Mouse (Mus musculus): ENCODE measurements around the gene Flt3l. TPM values are rescaled to one million over a fixed set of nuclear protein-coding genes. Genes with fewer than 3 reads are reported as not detected.

Flt3l gene
- polyA plus RNA-seq, 1 experiment from 2014 or later = 2.5 TPM

DNA sequence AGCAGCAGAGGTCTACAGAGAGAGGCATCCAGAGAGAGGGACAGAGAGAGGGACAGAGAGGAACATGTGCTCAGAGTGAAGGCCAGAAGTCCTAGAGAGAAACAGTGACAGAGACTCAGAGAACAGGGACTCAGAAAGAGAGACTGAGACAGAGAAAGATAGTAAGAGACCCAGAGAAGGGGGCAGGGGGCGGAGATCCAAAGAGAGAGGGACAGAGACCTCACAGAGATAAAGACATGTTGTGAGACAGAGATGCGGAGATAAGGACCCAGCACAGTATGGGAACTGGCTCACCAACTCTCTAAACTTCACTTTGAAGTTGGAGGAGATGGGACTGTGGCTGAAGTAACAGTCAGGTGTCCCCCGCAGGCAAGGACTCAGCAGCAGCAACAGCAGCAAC is 862 bp downstream of the Flt3l start:
- peaks cover 11% of the 10 kb centered on the region for H3K4me1 ChIP-seq (ENCODE audit: control insufficient read depth, insufficient read depth, low read length)
- peak overlapping the region; percentile 71 for H3K4me3 ChIP-seq (ENCODE audit: low read depth, low read length)
- WGBS (ENCODE audit: insufficient replicate concordance) = 68% methylated on average over 3 of the region's 3 CpGs
- H3K9ac ChIP-seq (ENCODE audit: low read depth, low read length) = peak overlapping the region; percentile 80
- peak overlapping the region; percentile 77 for H3K27ac ChIP-seq (ENCODE audit: low read depth, low read length)
- no peak for ATAC-seq (replicated peaks; ENCODE audit: insufficient number of reproducible peaks, low FRiP score, low TSS enrichment)
- H3K9me3 ChIP-seq (replicated peaks; ENCODE audit: control insufficient read depth, low read length) = no peaks in the 10 kb centered on the region
- peak overlapping the region; percentile 88 for H3K4me2 ChIP-seq
- no peaks in the 10 kb centered on the region for H3K36me3 ChIP-seq (ENCODE audit: control insufficient read depth, insufficient read depth, low read length)
- H3K27me3 ChIP-seq (ENCODE audit: control insufficient read depth, insufficient read depth, low read length) = peaks cover 4% of the 10 kb centered on the region; the same call in 1 of the 2 replicates

DNA sequence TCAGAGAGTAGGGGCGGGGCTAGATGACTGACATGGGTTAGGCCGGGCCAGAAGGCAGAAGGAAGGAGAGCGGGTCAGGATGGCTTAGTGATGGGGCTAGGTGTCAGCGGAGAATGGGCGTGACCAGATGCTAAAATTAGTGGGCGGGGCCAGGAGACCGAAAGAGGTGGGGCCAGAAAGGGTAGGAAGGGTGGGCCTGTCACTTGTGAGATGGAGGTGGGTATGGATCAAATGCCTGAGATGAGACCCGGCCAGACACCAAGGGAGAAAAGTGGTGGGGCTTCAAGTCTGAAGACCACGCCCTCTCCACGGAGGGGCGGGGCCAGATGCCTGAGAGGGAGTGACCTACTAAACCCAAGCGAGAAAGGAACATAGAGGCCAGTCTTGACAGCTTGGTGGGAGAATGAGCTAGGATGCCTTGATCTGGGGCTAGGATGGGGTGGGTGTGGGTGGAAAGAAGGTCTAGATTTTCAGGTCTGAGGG is 1.6 kb downstream of the Flt3l start:
- Histone ChIP-seq H3K4me2 (peak overlapping the region; percentile 88), H3K4me1 (ENCODE audit: control insufficient read depth, insufficient read depth, low read length) (peaks cover 14% of the 10 kb centered on the region), H3K9ac (ENCODE audit: low read depth, low read length) (no peak overlapping the region), H3K9me3 (replicated peaks; ENCODE audit: control insufficient read depth, low read length) (no peaks in the 10 kb centered on the region), H3K27ac (ENCODE audit: low read depth, low read length) (peak overlapping the region; percentile 77; the same call in 1 of the 2 replicates), H3K27me3 (ENCODE audit: control insufficient read depth, insufficient read depth, low read length) (peaks cover 4% of the 10 kb centered on the region; the same call in 1 of the 2 replicates), H3K36me3 (ENCODE audit: control insufficient read depth, insufficient read depth, low read length) (no peaks in the 10 kb centered on the region), H3K4me3 (ENCODE audit: low read depth, low read length) (no peak overlapping the region)
- ATAC-seq (replicated peaks; ENCODE audit: insufficient number of reproducible peaks, low FRiP score, low TSS enrichment) = peak; percentile 32
- 7% methylated on average over 12 of the region's 12 CpGs for WGBS (ENCODE audit: insufficient replicate concordance)

DNA sequence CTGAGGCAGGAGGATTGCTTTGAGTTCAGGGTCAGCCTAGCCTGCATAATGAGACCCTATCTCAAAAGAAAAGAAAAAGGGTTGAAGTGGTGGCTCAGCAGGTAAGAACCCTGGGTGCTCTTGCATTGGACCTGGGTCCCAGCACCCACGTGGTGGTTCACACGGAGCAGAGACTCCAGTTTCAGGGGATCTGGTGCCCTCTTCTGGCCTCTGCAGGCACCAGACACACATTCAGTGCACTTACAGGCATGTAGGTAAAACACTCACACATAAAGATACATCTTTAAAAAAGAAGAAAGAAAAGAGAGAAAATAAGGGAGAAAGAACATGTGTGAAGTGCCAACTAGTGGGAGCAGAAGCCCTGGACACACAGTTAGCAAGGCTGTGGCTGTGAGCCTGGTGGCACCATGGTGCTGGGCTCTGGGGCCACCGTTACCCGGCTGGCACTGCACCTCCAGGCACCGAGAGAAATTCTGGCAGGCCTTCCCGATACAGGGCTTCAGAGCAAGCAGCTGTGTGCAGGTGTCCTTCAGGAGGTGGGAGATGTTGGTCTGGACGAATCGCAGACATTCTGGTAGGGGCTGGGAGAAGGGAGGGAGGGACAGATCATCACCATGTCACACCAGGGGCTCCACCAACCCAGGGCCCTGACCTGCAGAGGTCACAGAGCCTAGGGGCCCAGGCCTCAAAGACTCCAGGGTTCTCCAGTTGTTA is 2.6 kb downstream of the Flt3l start:
- H3K9ac ChIP-seq (ENCODE audit: low read depth, low read length) = no peak overlapping the region
- H3K4me3 ChIP-seq (ENCODE audit: low read depth, low read length) = no peak overlapping the region
- H3K27me3 ChIP-seq (ENCODE audit: control insufficient read depth, insufficient read depth, low read length) = peaks cover 4% of the 10 kb centered on the region; the same call in 1 of the 2 replicates
- peaks cover 14% of the 10 kb centered on the region for H3K4me1 ChIP-seq (ENCODE audit: control insufficient read depth, insufficient read depth, low read length)
- H3K9me3 ChIP-seq (replicated peaks; ENCODE audit: control insufficient read depth, low read length) = no peaks in the 10 kb centered on the region
- no peaks in the 10 kb centered on the region for H3K36me3 ChIP-seq (ENCODE audit: control insufficient read depth, insufficient read depth, low read length)
- H3K4me2 ChIP-seq = no peak overlapping the region
- H3K27ac ChIP-seq (ENCODE audit: low read depth, low read length) = no peak overlapping the region
- ATAC-seq (replicated peaks; ENCODE audit: insufficient number of reproducible peaks, low FRiP score, low TSS enrichment) = no peak
- 77% methylated on average over 8 of the region's 8 CpGs for WGBS (ENCODE audit: insufficient replicate concordance)

DNA sequence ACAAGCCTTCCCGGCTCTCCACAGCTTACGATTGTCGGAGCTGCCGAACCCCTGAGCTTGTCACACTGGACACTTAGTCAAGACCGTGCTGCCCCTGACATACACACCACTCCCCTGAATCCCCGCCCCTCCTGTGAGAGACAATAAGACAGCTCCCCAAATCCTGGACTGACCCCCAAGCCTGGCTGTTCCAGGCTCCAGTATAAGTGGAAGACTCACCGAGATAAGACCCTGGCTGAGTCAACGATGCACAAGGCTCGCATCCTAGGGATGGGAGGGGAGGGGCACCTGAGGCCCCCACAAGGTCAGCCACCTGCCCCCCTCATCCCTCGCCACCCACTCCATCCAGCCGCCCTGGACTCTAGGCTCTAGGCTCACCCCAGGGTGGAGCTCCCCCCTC is 4.4 kb downstream of the Flt3l start:
- no peak overlapping the region for H3K4me2 ChIP-seq
- no peak for ATAC-seq (replicated peaks; ENCODE audit: insufficient number of reproducible peaks, low FRiP score, low TSS enrichment)
- peaks cover 4% of the 10 kb centered on the region; the same call in 1 of the 2 replicates for H3K27me3 ChIP-seq (ENCODE audit: control insufficient read depth, insufficient read depth, low read length)
- 62% methylated on average over 11 of the region's 11 CpGs for WGBS (ENCODE audit: insufficient replicate concordance)
- H3K27ac ChIP-seq (ENCODE audit: low read depth, low read length) = no peak overlapping the region
- no peaks in the 10 kb centered on the region for H3K9me3 ChIP-seq (replicated peaks; ENCODE audit: control insufficient read depth, low read length)
- H3K4me3 ChIP-seq (ENCODE audit: low read depth, low read length) = no peak overlapping the region
- H3K4me1 ChIP-seq (ENCODE audit: control insufficient read depth, insufficient read depth, low read length) = peaks cover 14% of the 10 kb centered on the region
- H3K36me3 ChIP-seq (ENCODE audit: control insufficient read depth, insufficient read depth, low read length) = peaks cover 5% of the 10 kb centered on the region
- 0 out of 2 replicates have a peak overlapping the region, but pooled peaks have one; percentile 10 for H3K9ac ChIP-seq (ENCODE audit: low read depth, low read length)

DNA sequence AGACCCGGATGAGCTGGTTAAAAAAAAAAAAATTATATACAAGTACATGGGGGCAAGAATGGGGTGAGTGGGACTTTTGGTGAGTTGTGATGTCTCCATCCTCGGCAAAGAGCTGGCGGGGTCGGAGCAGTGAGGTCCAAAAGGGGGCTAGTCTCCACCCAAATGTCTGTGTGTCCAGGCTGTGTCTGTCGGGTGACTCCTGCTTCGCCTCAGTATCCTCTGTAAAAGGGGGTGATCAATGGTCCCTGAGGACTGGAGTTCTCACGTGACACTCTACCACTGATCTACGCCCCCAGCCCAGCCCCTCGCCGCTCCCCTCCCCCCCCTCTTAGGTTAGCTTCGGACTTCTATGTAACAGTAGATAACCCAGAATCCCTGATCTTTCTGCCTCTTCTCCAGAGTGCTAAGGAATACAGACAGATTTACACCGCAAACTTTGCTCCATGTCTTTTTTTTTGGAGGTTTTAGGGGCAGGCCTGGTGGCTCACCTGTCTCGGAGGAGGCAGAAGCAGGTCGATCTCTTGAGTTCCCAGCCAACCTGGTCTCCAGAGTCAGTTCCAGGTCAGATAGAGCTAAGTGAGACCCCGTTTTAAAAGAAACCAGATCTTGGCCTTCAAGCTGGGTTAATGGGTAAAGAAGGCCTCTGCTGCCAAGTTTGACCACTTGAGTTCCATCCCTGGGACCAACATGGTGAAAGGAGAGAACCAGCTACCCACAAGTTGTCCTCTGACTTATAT is 6.3 kb downstream of the Flt3l start:
- H3K9ac ChIP-seq (ENCODE audit: low read depth, low read length) = peak overlapping the region; percentile 77
- WGBS (ENCODE audit: insufficient replicate concordance) = 49% methylated on average over 15 of the region's 15 CpGs
- no peaks in the 10 kb centered on the region for H3K27me3 ChIP-seq (ENCODE audit: control insufficient read depth, insufficient read depth, low read length)
- peaks cover 24% of the 10 kb centered on the region for H3K36me3 ChIP-seq (ENCODE audit: control insufficient read depth, insufficient read depth, low read length)
- ATAC-seq (replicated peaks; ENCODE audit: insufficient number of reproducible peaks, low FRiP score, low TSS enrichment) = no peak
- H3K4me1 ChIP-seq (ENCODE audit: control insufficient read depth, insufficient read depth, low read length) = peaks cover 22% of the 10 kb centered on the region
- no peaks in the 10 kb centered on the region for H3K9me3 ChIP-seq (replicated peaks; ENCODE audit: control insufficient read depth, low read length)
- peak overlapping the region; percentile 85; the same call in 1 of the 2 replicates for H3K27ac ChIP-seq (ENCODE audit: low read depth, low read length)
- peak overlapping the region; percentile 93 for H3K4me3 ChIP-seq (ENCODE audit: low read depth, low read length)
- H3K4me2 ChIP-seq = peak overlapping the region; percentile 83

DNA sequence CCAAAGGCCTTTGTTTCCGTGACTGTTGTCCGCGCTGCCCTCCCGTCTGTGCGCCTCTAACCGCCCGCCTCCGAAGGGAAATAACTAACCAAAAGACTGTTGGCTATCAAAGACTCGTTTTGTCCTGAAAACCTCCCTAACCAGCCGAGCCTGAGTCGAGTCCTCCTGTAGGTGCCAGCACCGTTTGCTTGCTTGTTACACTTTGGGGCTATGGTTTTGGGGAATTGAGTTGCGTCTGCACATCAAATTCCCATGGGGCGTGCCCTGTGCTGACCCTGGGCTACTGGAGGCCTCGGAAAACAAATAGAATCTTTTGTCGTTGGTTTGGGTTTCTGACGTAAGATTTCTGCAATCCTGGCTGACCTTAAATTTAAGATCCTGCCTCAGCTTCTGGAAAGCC is 6.9 kb downstream of the Flt3l start:
- Histone ChIP-seq H3K27ac (ENCODE audit: low read depth, low read length) (peak overlapping the region; percentile 85), H3K9ac (ENCODE audit: low read depth, low read length) (peak overlapping the region; percentile 77), H3K9me3 (replicated peaks; ENCODE audit: control insufficient read depth, low read length) (no peaks in the 10 kb centered on the region), H3K27me3 (ENCODE audit: control insufficient read depth, insufficient read depth, low read length) (no peaks in the 10 kb centered on the region), H3K36me3 (ENCODE audit: control insufficient read depth, insufficient read depth, low read length) (peaks cover 24% of the 10 kb centered on the region), H3K4me2 (peak overlapping the region; percentile 83), H3K4me3 (ENCODE audit: low read depth, low read length) (peak overlapping the region; percentile 93), H3K4me1 (ENCODE audit: control insufficient read depth, insufficient read depth, low read length) (peaks cover 25% of the 10 kb centered on the region)
- peak; percentile 15; the same call in 1 of the 2 replicates for ATAC-seq (replicated peaks; ENCODE audit: insufficient number of reproducible peaks, low FRiP score, low TSS enrichment)
- WGBS (ENCODE audit: insufficient replicate concordance) = 3% methylated on average over 17 of the region's 17 CpGs

DNA sequence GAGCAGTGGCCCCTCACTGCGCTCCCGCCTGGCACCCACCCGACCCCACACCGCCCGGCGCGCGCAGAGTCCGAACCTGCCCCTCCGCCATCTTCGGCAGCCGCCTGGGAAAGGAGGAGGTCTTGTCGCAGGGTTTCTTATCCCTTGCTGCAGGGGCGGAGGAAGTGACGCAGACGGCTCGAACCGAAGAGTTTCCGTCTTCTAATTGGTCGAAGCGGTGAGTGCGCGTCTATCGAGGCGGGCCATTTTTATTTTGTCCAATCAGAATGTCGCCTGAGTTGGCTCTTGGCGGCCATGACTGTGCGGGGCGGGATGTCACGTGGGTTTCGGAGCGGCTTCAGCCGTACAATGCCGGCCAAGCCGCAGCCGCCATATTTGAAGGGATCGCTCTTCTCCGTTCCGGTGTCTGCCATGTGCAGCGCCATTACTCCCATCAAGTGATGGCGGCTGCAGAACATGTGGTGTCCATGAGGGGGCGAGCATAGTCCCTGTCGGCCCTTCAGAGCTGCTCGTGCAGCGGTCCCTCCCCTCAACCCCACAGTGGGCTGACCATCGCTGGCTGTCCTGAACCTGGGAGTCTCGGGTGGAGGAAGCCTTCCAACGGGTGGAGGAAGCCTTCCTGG is 7.5 kb downstream of the Flt3l start, which contains the start of gene Rpl13a:
Gene Rpl13a, minus strand, starts transcription at position 138 of the 623 bp plus-strand sequence.
- Histone ChIP-seq H3K4me1 (ENCODE audit: control insufficient read depth, insufficient read depth, low read length) (peaks cover 25% of the 10 kb centered on the region), H3K27ac (ENCODE audit: low read depth, low read length) (peak within 1 kb of the TSS; percentile 95), H3K9ac (ENCODE audit: low read depth, low read length) (peak within 1 kb of the TSS; percentile 100), H3K36me3 (ENCODE audit: control insufficient read depth, insufficient read depth, low read length) (peaks cover 24% of the 10 kb centered on the region), H3K27me3 (ENCODE audit: control insufficient read depth, insufficient read depth, low read length) (no peaks in the 10 kb centered on the region), H3K9me3 (replicated peaks; ENCODE audit: control insufficient read depth, low read length) (no peaks in the 10 kb centered on the region), H3K4me2 (peak within 1 kb of the TSS; percentile 96), H3K4me3 (ENCODE audit: low read depth, low read length) (peak within 1 kb of the TSS; percentile 93)
- under 1% methylated on average over 48 of the region's 48 CpGs for WGBS (ENCODE audit: insufficient replicate concordance)
- ATAC-seq (replicated peaks; ENCODE audit: insufficient number of reproducible peaks, low FRiP score, low TSS enrichment) = peak; percentile 91

DNA sequence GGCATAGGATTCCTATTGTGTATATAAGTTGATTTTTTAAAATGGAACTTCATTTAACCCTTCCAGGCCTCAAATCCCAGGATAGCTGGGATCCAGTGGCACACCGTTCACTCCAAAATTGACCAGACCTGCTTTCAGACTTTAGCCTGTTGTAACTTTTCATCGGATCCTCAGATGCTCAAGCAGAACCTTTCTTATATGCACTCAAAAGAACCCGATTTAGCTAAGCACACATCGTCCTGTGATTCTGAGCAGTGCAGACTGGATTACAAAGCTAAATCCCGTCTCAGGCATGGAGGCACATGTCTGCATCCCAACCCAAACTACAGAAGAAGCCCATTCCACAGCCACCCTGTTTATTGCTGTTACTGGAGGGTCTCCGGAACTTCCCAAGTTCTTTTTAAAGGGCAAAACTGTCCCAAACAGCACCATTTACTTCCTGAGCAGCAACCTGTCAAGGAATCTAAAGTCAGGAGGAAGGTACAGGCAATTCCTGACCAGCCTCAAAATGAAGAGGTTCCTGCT is 8.5 kb downstream of the Flt3l start:
- Histone ChIP-seq H3K4me3 (ENCODE audit: low read depth, low read length) (peak overlapping the region; percentile 93), H3K36me3 (ENCODE audit: control insufficient read depth, insufficient read depth, low read length) (peaks cover 27% of the 10 kb centered on the region), H3K4me2 (peak overlapping the region; percentile 96), H3K27me3 (ENCODE audit: control insufficient read depth, insufficient read depth, low read length) (no peaks in the 10 kb centered on the region), H3K27ac (ENCODE audit: low read depth, low read length) (peak overlapping the region; percentile 95), H3K9ac (ENCODE audit: low read depth, low read length) (peak overlapping the region; percentile 100), H3K9me3 (replicated peaks; ENCODE audit: control insufficient read depth, low read length) (no peaks in the 10 kb centered on the region), H3K4me1 (ENCODE audit: control insufficient read depth, insufficient read depth, low read length) (peaks cover 30% of the 10 kb centered on the region)
- under 1% methylated on average over 6 of the region's 6 CpGs for WGBS (ENCODE audit: insufficient replicate concordance)
- no peak for ATAC-seq (replicated peaks; ENCODE audit: insufficient number of reproducible peaks, low FRiP score, low TSS enrichment)

All from heart, embryonic 11.5 days (tissue).